Mouse (Mus musculus) heart, postnatal 0 days (tissue): Measurements from ENCODE around the gene Pmm1. TPM values are rescaled to one million over a fixed set of nuclear protein-coding genes. Genes with fewer than 3 reads are reported as not detected.
A peak's percentile ranks its signal among the peaks of the same experiment; 100 is the strongest.

ENCODE experiments used
- ATAC-seq: fragments of 200-750 bp; cut with Nextera tagmentation; 2 replicates; pipeline ENCODE4 v1.8.0; 2017; ENCODE audit warnings: low read depth, moderate number of reproducible peaks, moderate library complexity; ENCODE audit not compliant: insufficient read depth
- DNase-seq: peaks from one replicate; pipeline ENCODE4 v3.0.0-alpha.2; 2016; ENCODE audit warnings: low spot score
- H3K27ac ChIP-seq: fragments of 300-500 bp; sonication (generic); 2 replicates; pipeline ENCODE4 v1.5.1; 2014; ENCODE audit warnings: low read depth, mild to moderate bottlenecking
- H3K27me3 ChIP-seq: fragments of 300-500 bp; sonication (generic); 2 replicates; pipeline ENCODE4 v1.6.1; 2014; ENCODE audit warnings: low read length, mixed read lengths; ENCODE audit not compliant: control insufficient read depth, insufficient read depth
- H3K36me3 ChIP-seq: fragments of 300-500 bp; sonication (generic); replicated peaks from 2 replicates; pipeline ENCODE4 v1.6.1; 2014; ENCODE audit warnings: low read length, mixed read lengths; ENCODE audit not compliant: control insufficient read depth, insufficient read depth
- H3K4me1 ChIP-seq: fragments of 300-500 bp; sonication (generic); 2 replicates; pipeline ENCODE4 v1.6.1; 2014; ENCODE audit warnings: antibody characterized with exemption; ENCODE audit not compliant: control insufficient read depth, insufficient read depth
- H3K4me2 ChIP-seq: fragments of 300-500 bp; sonication (generic); 2 replicates; pipeline ENCODE4 v1.6.1; 2014; ENCODE audit warnings: low read depth, mild to moderate bottlenecking, low read length, moderate library complexity
- H3K4me3 ChIP-seq: fragments of 300-500 bp; sonication (generic); 2 replicates; pipeline ENCODE4 v1.5.1; 2014; ENCODE audit warnings: low read depth, low read length
- H3K9ac ChIP-seq: fragments of 300-500 bp; sonication (generic); replicated peaks from 2 replicates; pipeline ENCODE4 v1.6.1; 2014; ENCODE audit warnings: low read depth, low read length, mixed read lengths
- H3K9me3 ChIP-seq: fragments of 300-500 bp; sonication (generic); replicated peaks from 2 replicates; pipeline ENCODE4 v1.6.1; 2016; ENCODE audit warnings: low read length; ENCODE audit not compliant: control insufficient read depth
- CTCF ChIP-seq: IDR thresholded peaks from 2 replicates; pipeline ENCODE4 v1.5.1; 2016; ENCODE audit warnings: antibody characterized with exemption, control low read depth, low read depth
- EP300 ChIP-seq: IDR thresholded peaks from 2 replicates; pipeline ENCODE4 v1.6.1; 2016; ENCODE audit warnings: antibody characterized with exemption, low read depth
- WGBS: fragments of 180-500 bp; shearing (Covaris S2); extraction: QIAGEN DNeasy Blood & Tissue Kit; methylation state at CpG from one replicate; pipeline ENCODE4 v1.1.7; 2014; 5-methylcytosine and 5-hydroxymethylcytosine counted together
- polyA plus RNA-seq: library from polyadenylated mRNA; unstranded; fragments of >200 nt; fragmentation: Nextera tagmentation; extraction: Ambion mirVana; gene quantifications from 2 replicates; pipeline ENCODE4 v1.2.1, GENCODE M21; 2015
- total RNA-seq: library from RNA; depleted of rRNA; stranded (reverse); fragments of >200 nt; gene quantifications from 2 replicates; pipeline ENCODE4 v1.2.3, GENCODE M21; 2014; ENCODE audit warnings: low replicate concordance

Gene Pmm1
- total and polyA plus RNA-seq, 2 experiments from 2014 or later: 17.8 to 27.0 TPM

GRCm38 (mm10) chr15:81964262-81964661, 3.5 kb upstream of the Pmm1 start:
- Histone ChIP-seq H3K9ac (no peak overlapping the region), H3K27ac (no peak overlapping the region), H3K4me3 (no peak overlapping the region), H3K9me3 (no peaks in the 10 kb centered on the region), H3K4me2 (no peak overlapping the region), H3K36me3 (no peaks in the 10 kb centered on the region), H3K27me3 (no peaks in the 10 kb centered on the region), H3K4me1 (0 out of 2 replicates have a peak, but pooled peaks cover 4% of the 10 kb centered on the region)
- DNase-seq (no peak), ATAC-seq (no peak)
- WGBS: 50% methylated on average over 1 of the region's 1 CpGs
- TF ChIP-seq CTCF (no peak), EP300 (no peak)

- no peak overlapping the region for H3K27ac ChIP-seq
- peak overlapping the region; percentile 87 for H3K4me2 ChIP-seq
- 1% methylated on average over 8 of the region's 8 CpGs for WGBS
- no peak overlapping the region for H3K9ac ChIP-seq
- no peak for DNase-seq
- TF ChIP-seq CTCF (no peak), EP300 (no peak)
- 0 out of 2 replicates have a peak, but pooled peaks cover 4% of the 10 kb centered on the region for H3K4me1 ChIP-seq
- peak overlapping the region; percentile 58 for H3K4me3 ChIP-seq
- no peaks in the 10 kb centered on the region for H3K9me3 ChIP-seq
- 0 out of 2 replicates have a peak, but pooled peaks cover 1% of the 10 kb centered on the region for H3K36me3 ChIP-seq
- ATAC-seq: no peak
- no peaks in the 10 kb centered on the region for H3K27me3 ChIP-seq
These were observed 335 bp upstream of the Pmm1 start for GRCm38 (mm10) chr15:81961078-81961451.

DNA sequence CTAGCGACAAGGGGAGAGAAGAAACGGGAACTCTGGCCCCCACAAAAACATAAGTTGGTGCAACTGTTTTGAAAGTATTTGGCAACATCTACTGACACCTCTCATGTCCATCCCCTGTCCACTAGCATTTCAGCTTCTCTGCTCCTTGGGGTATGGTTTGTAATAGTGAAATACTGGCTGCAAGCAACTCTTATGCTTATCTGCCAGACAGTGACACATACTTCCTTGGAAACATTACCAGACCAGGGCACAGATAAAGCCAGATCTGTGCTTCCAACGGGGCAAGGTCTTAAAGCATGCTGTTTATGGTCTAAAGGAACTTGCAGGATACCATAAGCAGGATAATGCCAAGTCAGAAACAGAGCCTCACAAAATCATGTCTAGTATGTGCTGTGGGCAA, 1.8 kb downstream of the Pmm1 start:
- Histone ChIP-seq H3K4me3 (no peak overlapping the region), H3K27ac (no peak overlapping the region), H3K27me3 (no peaks in the 10 kb centered on the region), H3K9me3 (no peaks in the 10 kb centered on the region), H3K4me2 (no peak overlapping the region), H3K9ac (no peak overlapping the region), H3K36me3 (peaks cover 11% of the 10 kb centered on the region), H3K4me1 (0 out of 2 replicates have a peak, but pooled peaks cover 4% of the 10 kb centered on the region)
- DNase-seq (no peak), ATAC-seq (no peak)
- WGBS: 62% methylated on average over 3 of the region's 3 CpGs
- no peak for TF ChIP-seq CTCF
- TF ChIP-seq EP300: no peak

DNA sequence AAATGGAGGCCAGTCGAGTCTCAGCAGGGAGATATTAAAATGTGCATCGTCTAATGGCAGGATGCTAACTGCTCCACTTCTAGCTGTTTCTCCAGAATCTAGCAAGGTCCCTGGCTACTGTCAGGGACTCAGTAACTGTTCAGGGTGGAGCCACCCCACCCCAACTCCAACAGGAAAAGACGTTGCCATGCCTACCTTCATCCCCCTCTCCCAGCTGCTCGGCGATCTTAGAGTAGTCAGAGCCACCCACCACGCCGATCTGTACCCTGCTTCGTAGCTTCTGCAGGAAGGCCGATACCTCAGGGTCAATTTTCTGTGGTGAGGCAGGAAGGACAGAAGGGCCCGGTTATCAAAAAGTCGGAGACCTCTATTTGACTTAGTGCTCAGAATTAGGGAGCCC, 3.1 kb downstream of the Pmm1 start:
- no peaks in the 10 kb centered on the region for H3K27me3 ChIP-seq
- 0 out of 2 replicates have a peak, but pooled peaks cover 4% of the 10 kb centered on the region for H3K4me1 ChIP-seq
- no peak overlapping the region for H3K4me2 ChIP-seq
- H3K4me3 ChIP-seq: no peak overlapping the region
- no peak overlapping the region for H3K9ac ChIP-seq
- no peak for DNase-seq
- 81% methylated on average over 11 of the region's 11 CpGs for WGBS
- no peak overlapping the region for H3K27ac ChIP-seq
- no peak for TF ChIP-seq CTCF
- no peak for TF ChIP-seq EP300
- peaks cover 11% of the 10 kb centered on the region for H3K36me3 ChIP-seq
- ATAC-seq: no peak
- H3K9me3 ChIP-seq: no peaks in the 10 kb centered on the region

DNA sequence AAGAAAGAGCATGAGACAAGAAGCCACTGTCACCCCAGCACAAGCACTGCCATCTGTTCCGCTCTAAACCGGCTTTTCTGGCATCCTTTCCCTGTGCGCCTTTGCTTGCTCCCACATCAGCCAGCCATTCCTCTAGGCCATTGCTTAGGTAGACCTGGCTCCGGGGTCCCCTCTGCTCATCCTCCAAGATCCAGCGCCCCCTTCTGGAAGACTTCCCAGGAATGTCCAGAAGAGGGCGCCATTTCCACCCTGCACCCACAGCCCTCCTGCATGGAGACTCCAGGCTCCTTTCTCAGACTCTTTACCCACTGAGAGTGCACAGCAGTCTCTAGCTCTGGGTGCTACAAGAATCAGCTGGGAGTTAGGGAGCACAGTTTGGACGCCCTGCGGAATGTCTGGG, 4.3 kb downstream of the Pmm1 start:
- ATAC-seq (no peak), DNase-seq (no peak)
- no peaks in the 10 kb centered on the region for H3K27me3 ChIP-seq
- 66% methylated on average over 8 of the region's 8 CpGs for WGBS
- no peaks in the 10 kb centered on the region for H3K9me3 ChIP-seq
- no peak for TF ChIP-seq EP300
- TF ChIP-seq CTCF: peak; percentile 70
- H3K27ac ChIP-seq: no peak overlapping the region
- H3K4me1 ChIP-seq: 0 out of 2 replicates have a peak, but pooled peaks cover 4% of the 10 kb centered on the region
- no peak overlapping the region for H3K4me2 ChIP-seq
- no peak overlapping the region for H3K4me3 ChIP-seq
- H3K9ac ChIP-seq: no peak overlapping the region
- peaks cover 11% of the 10 kb centered on the region for H3K36me3 ChIP-seq

- Histone ChIP-seq H3K9ac (no peak overlapping the region), H3K4me2 (no peak overlapping the region), H3K27ac (no peak overlapping the region), H3K36me3 (peaks cover 11% of the 10 kb centered on the region), H3K4me3 (no peak overlapping the region), H3K4me1 (0 out of 2 replicates have a peak, but pooled peaks cover 3% of the 10 kb centered on the region), H3K9me3 (no peaks in the 10 kb centered on the region), H3K27me3 (no peaks in the 10 kb centered on the region)
- ATAC-seq (no peak), DNase-seq (no peak)
- no peak for TF ChIP-seq CTCF
- no peak for TF ChIP-seq EP300
- WGBS: 94% methylated on average over 15 of the region's 15 CpGs
These were observed 5.3 kb downstream of the Pmm1 start for GRCm38 (mm10) chr15:81955414-81955813.
